Mouse (Mus musculus) liver, postnatal 0 days (tissue): ENCODE measurements around the gene Med14.

ENCODE experiments used
- CTCF ChIP-seq: sonication (generic); IDR thresholded peaks from 2 replicates; pipeline ENCODE4 v1.5.1; 2016; ENCODE audit warnings: antibody characterized with exemption, low read depth
- EP300 ChIP-seq: IDR thresholded peaks from 2 replicates; pipeline ENCODE4 v1.6.1; 2016; ENCODE audit warnings: antibody characterized with exemption, low read depth, mild to moderate bottlenecking

DNA sequence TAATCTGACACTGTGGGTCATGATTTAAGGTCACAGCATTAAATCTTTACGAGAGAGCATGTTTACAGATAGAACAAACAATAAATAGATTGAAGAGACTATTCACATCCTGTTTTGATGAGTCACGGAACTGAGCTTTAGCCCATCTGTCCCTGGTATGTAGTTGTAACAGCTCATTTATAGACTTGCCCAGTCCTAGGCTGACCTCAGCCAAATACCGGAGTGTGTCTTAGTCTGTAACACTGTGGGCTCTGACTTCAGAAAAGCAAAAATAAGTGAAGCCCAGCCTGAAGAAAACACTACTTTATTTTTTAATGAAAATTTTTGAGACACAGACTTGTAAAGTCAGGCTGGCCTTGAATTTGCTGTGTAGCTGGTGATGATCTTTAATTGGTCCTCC, 11.4 kb upstream of the Med14 start:
- TF ChIP-seq CTCF (no peak), EP300 (no peak)
